10 mouse cellular contexts compared by ENCODE assay signal in genomic region chr11:95088857-95089779, GRCm38 (mm10). TPM values are rescaled to one million over a fixed set of nuclear protein-coding genes. Genes with fewer than 3 reads are reported as not detected.
DNase-seq lines count a peak whose midpoint lies in the region; ATAC-seq lines count a peak whose summit lies in the region.
"Had no signal": no experiment of that assay in that cellular context is flagged by ENCODE, and none has a peak within 500 bp of the region (broad histone marks: within the 10 kb centered on the region; RNA-seq: fewer than 3 reads in every experiment).

No protein-coding gene starts in this region.

- H3K4me1 ChIP-seq in kidney, embryonic 16.5 days (ENCODE audit: insufficient read depth, low read length) = peaks cover 43% of the 10 kb centered on the region
- H3K4me1 ChIP-seq in stomach, embryonic 16.5 days (ENCODE audit: control insufficient read depth, insufficient read depth, low read length) = peaks cover 28% of the 10 kb centered on the region

- peak overlapping the region; percentile 61 for H3K27ac ChIP-seq in kidney, embryonic 16.5 days (ENCODE audit: low read length)
- peak overlapping the region; percentile 86 for H3K27ac ChIP-seq in stomach, embryonic 16.5 days (ENCODE audit: low read length)

- no peak for ATAC-seq in kidney, embryonic 16.5 days (ENCODE audit: low FRiP score, low TSS enrichment)
- ATAC-seq in stomach, embryonic 16.5 days (ENCODE audit: insufficient read depth, low FRiP score) = peak; percentile 12; the same call in 1 of the 2 replicates

- no peak overlapping the region for H3K4me2 ChIP-seq in kidney, embryonic 16.5 days (replicated peaks; ENCODE audit: low read depth, low read length)
- H3K4me2 ChIP-seq in stomach, embryonic 16.5 days (ENCODE audit: low read depth, low read length) = peak overlapping the region; percentile 24; the same call in 1 of the 2 replicates

- no peaks in the 10 kb centered on the region for H3K9me3 ChIP-seq in kidney, embryonic 16.5 days (ENCODE audit: low read length)
- no peaks in the 10 kb centered on the region for H3K9me3 ChIP-seq in stomach, embryonic 16.5 days (replicated peaks; ENCODE audit: control insufficient read depth, low read length)

- DNase-seq in spleen, adult 18-20 months = peak; percentile 15 to 17
- DNase-seq in spleen, postnatal 14 days (ENCODE audit: low spot score in 2 of 2) = no peak
- peak; percentile 58 for DNase-seq in heart, adult 8-10 months (ENCODE audit: low spot score)
- no peak for DNase-seq in cerebellum, adult 8-10 months
- no peak for DNase-seq in yolk sac, embryonic 10.5 days (ENCODE audit: low spot score)
- no peak for DNase-seq in neural tube, embryonic 10.5 days (ENCODE audit: extremely low spot score, low spot score)

- WGBS in kidney, embryonic 16.5 days = 57% methylated on average over 16 of the region's 16 CpGs
- WGBS in stomach, embryonic 16.5 days = 68% methylated on average over 16 of the region's 16 CpGs

- H3K9ac ChIP-seq in kidney, embryonic 16.5 days (replicated peaks; ENCODE audit: low read length) = no peak overlapping the region
- H3K9ac ChIP-seq in stomach, embryonic 16.5 days (ENCODE audit: low read length) = peak overlapping the region; percentile 48

- no peak overlapping the region for H3K4me3 ChIP-seq in kidney, embryonic 16.5 days (ENCODE audit: low read length)
- no peak overlapping the region for H3K4me3 ChIP-seq in stomach, embryonic 16.5 days (replicated peaks; ENCODE audit: low read length)

- no peaks in the 10 kb centered on the region for H3K27me3 ChIP-seq in kidney, embryonic 16.5 days (ENCODE audit: insufficient read depth, low read length)
- H3K27me3 ChIP-seq in stomach, embryonic 16.5 days (ENCODE audit: control insufficient read depth, insufficient read depth, low read length) = no peaks in the 10 kb centered on the region

- no peaks in the 10 kb centered on the region for H3K36me3 ChIP-seq in kidney, embryonic 16.5 days (ENCODE audit: insufficient read depth, low read length)
- H3K36me3 ChIP-seq in stomach, embryonic 16.5 days (ENCODE audit: control insufficient read depth, insufficient read depth, low read length) = no peaks in the 10 kb centered on the region

RNA-seq across cellular contexts. Expression of gene Itga3, which starts 12.5 kb away (rescaled TPM):
- total RNA-seq in heart, adult 8-10 months (2022) = 10 to 100 TPM in 1 of 4 experiments, 1 to 10 TPM in 3; 9.1 to 10.3 (median 9.8) TPM
- 25.5 and 25.8 TPM in 2 replicates for polyA plus RNA-seq in kidney, embryonic 16.5 days (2015; fragmentation: Nextera tagmentation; extraction: Ambion mirVana)
- 19.4 and 19.9 TPM in 2 replicates for polyA plus RNA-seq in stomach, embryonic 16.5 days (2015; fragmentation: Nextera tagmentation; extraction: Ambion mirVana)

RNA-seq across cellular contexts. Expression of gene Dlx3, which starts 30.8 kb away (rescaled TPM):
- not detected for total RNA-seq in heart, adult 8-10 months (2022)
- polyA plus RNA-seq in kidney, embryonic 16.5 days (2015; fragmentation: Nextera tagmentation; extraction: Ambion mirVana) = 1.1 TPM in 2 replicates
- polyA plus RNA-seq in stomach, embryonic 16.5 days (2015; fragmentation: Nextera tagmentation; extraction: Ambion mirVana) = 3.0 and 3.9 TPM in 2 replicates
- total RNA-seq: left cerebral cortex, postnatal 36 days; monocyte, adult 5-6 weeks had no signal

RNA-seq across cellular contexts. Expression of gene Pdk2, which starts 48.0 kb away (rescaled TPM):
- total RNA-seq in heart, adult 8-10 months (2022) = 100 to 1,000 TPM; 469 to 545 (median 504) TPM
- 72.3 and 85.2 TPM in 2 replicates for polyA plus RNA-seq in kidney, embryonic 16.5 days (2015; fragmentation: Nextera tagmentation; extraction: Ambion mirVana)
- 37.9 and 39.3 TPM in 2 replicates for polyA plus RNA-seq in stomach, embryonic 16.5 days (2015; fragmentation: Nextera tagmentation; extraction: Ambion mirVana)

RNA-seq across cellular contexts. Expression of gene Dlx4, which starts 56.9 kb away (rescaled TPM):
- total RNA-seq in heart, adult 8-10 months (2022) = not detected
- 0.08 TPM in 1 of 2 replicates, not detected in the other for polyA plus RNA-seq in kidney, embryonic 16.5 days (2015; fragmentation: Nextera tagmentation; extraction: Ambion mirVana)
- 0.99 and 1.7 TPM in 2 replicates for polyA plus RNA-seq in stomach, embryonic 16.5 days (2015; fragmentation: Nextera tagmentation; extraction: Ambion mirVana)
- total RNA-seq: left cerebral cortex, postnatal 36 days; monocyte, adult 5-6 weeks had no signal

Comparison
In these comparisons a context has a peak if more than half of its experiments do, and no peak if none do; other contexts are left out.
1. DNase-seq: peak in spleen, adult 18-20 months (2 of 2) and heart, adult 8-10 months (single experiment); none in spleen, postnatal 14 days (0 of 2), cerebellum, adult 8-10 months (single experiment), yolk sac, embryonic 10.5 days (single experiment) and neural tube, embryonic 10.5 days (single experiment).